Mouse (Mus musculus): ENCODE measurements around the gene T. TPM values are rescaled to one million over a fixed set of nuclear protein-coding genes. Genes with fewer than 3 reads are reported as not detected.
"Not testable (repeated sequence)": the region's sequence is repeated elsewhere in the genome, so short reads cannot be mapped to it uniquely, and the experiment has no call there.

Gene T
- polyA plus RNA-seq (2015; fragmentation: Nextera tagmentation; extraction: Ambion mirVana), result 0.09 and 0.14 TPM in 2 replicates

- no peak for DNase-seq (ENCODE audit: low spot score)
Measured at GRCm38 (mm10) chr17:8433978-8434960, at the start of gene T. T (plus strand) TSS chr17:8434423.

GRCm38 (mm10) chr17:8385441-8385840 is 48.8 kb upstream of the T start:
- no peak for DNase-seq (ENCODE audit: low spot score)

GRCm38 (mm10) chr17:8388463-8388862 is 45.8 kb upstream of the T start:
- DNase-seq (ENCODE audit: low spot score), result peak; percentile 50

- peak; percentile 74 for DNase-seq (ENCODE audit: low spot score)
Measured at GRCm38 (mm10) chr17:8388990-8389789, 45.0 kb upstream of the T start.

DNA sequence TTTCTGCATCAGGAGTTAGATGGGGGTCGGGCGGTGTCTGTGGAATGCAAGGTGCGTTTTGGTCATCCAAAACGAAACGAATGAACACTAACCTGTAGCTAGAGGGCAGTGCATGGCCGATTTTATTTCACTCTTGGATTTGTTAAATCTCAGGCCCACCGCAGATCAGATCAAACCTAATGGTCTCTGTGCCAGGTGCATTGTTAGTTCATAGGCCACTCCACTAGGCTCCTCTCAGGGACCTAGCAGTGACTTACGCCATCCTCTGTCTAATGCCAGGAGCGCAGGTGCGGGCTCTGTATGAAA is 44.5 kb upstream of the T start:
- no peak for DNase-seq (ENCODE audit: low spot score)

GRCm38 (mm10) chr17:8390487-8390886 is 43.7 kb upstream of the T start:
- DNase-seq (ENCODE audit: low spot score), result no peak

GRCm38 (mm10) chr17:8396371-8396770 is 37.9 kb upstream of the T start:
- DNase-seq (ENCODE audit: low spot score), result no peak

GRCm38 (mm10) chr17:8397946-8398345 is 36.3 kb upstream of the T start:
- no peak for DNase-seq (ENCODE audit: low spot score)

DNA sequence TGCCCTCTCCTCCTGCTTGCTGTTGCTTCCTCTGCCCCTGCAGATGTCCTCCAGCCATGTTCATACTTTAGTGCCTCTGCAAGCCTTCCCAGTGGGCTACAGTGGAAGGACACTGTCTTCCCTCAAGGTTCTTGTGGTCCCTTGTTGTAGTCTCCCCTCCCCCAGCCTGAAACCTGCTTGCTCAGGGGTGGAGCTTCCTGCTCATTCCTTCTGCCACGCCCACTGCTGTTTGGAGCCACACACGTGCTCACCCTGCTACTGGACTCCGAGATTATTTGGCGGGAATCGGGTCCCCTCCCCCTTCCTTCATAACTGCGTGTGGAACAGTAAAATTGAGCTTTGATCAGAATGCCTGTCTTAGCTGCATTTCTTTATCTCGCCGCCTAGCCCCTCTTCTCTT is 30.3 kb upstream of the T start:
- not testable (repeated sequence) for DNase-seq (ENCODE audit: low spot score)

DNA sequence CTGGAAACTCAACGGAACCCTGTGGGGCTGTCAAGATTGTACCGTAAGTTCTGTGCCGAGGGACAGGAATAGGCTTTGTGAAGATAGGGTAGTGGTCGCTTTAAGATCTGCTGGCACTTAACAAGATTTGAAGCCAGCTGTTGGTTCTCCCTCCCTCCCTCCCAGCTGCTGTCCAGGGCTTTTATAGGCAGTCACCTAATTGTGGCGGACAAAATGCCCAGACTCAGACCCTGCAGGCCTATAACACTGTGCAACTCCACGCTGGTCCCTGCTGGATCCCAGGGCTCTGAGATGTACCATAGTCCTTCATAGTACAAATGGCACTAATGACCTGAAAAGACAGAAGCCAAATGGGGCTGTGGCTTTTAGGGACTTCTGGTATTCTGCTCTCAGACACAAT is 27.9 kb upstream of the T start:
- no peak for DNase-seq (ENCODE audit: low spot score)

DNA sequence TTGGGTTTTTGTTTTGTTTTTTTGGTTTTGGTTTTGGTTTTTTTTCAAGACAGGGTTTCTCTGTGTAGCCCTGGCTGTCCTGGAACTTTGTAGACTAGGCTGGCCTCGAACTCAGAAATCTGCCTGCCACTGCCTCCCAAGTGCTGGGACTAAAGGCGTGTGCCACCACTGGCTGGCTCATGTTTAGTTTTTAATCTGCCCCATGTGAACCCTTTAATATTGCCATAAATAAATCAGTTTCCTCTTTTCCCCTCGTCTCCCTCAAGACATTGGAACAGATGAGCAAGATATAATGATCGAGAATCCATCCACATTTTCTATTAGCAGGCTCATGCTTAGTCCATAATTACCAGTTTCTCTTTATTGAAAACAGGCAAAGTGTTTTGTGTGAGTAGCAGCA is 26.2 kb upstream of the T start:
- not testable (repeated sequence) for DNase-seq (ENCODE audit: low spot score)

DNA sequence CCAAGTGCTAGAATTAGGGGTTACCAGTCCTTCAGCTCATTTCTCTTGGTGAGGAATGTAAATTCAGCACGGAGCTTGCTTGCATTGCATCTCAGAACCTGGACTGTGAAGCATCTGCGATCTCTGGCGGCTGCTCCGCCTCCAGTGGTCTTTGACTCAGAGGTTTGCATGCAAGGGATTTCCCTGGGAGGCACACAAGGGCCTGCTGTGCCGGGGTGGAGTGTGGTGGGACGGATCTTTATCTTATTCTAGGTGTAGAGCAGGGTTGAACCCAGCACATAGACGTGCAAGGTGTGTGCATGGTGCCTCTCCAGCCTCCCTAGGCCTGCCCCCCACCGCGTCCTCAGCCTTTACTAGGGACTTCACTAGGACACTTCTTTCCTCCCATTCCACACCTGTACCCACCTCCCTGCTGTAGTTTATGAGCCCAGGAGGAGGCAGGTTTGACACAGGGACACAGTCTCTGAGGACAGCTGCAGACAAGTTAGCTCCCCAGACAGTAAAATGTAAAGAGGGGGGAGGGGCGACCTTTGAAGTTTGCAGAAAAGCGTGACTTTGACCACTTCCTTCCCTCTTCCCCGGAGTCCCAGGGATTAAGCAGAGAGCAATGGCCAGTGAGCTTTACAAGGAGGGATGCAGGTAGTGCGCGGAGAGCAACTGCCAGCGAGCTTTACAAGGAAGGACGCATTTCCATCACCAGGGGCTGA is 25.5 kb upstream of the T start:
- peak; percentile 11 for DNase-seq (ENCODE audit: low spot score)

- DNase-seq (ENCODE audit: low spot score), result no peak
Measured at GRCm38 (mm10) chr17:8410330-8410729, 23.9 kb upstream of the T start.

DNA sequence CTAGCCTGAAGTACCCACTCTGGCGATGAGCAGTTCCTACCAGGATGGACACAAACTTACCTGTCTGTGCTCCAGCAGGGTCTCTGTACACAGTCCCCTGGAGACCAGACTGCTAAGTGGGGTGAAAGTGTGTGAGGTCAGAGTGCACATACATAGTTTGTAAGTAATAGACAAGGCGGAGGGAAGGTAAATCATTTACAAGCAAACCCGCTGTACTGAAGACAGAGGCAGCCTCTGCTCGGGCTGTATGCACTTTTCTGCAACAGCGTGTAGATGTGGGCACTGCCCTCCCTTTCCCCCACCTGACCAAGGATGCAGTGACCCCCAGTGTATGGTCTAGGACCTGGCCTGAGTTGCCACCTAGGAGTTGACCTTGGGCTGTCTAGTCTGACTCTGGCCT is 20.6 kb upstream of the T start:
- no peak for DNase-seq (ENCODE audit: low spot score)

GRCm38 (mm10) chr17:8415533-8415932 is 18.7 kb upstream of the T start:
- DNase-seq (ENCODE audit: low spot score), result no peak

- no peak for DNase-seq (ENCODE audit: low spot score)
Measured at GRCm38 (mm10) chr17:8416865-8417264, 17.4 kb upstream of the T start.

DNA sequence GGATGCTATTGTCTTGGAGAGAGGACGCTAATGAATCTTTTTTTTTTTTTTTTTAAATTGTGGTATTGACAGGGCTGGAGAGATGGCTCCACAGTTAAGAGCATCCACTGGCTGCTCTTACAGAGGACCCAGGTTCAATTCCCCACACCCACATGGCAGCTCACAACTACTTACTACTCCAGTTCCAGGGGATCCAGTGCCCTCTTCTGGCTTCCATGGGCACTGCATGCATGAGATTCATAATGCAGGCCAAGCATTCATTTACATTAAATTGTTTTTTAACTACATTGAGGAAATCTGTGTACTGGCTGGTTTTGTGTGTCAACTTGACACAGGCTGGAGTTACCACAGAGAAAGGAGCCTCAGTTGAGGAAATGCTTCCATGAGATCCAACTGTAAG is 13.5 kb upstream of the T start:
- peak; percentile 16 for DNase-seq (ENCODE audit: low spot score)

- no peak for DNase-seq (ENCODE audit: low spot score)
Measured at GRCm38 (mm10) chr17:8421517-8421916, 12.7 kb upstream of the T start.

DNA sequence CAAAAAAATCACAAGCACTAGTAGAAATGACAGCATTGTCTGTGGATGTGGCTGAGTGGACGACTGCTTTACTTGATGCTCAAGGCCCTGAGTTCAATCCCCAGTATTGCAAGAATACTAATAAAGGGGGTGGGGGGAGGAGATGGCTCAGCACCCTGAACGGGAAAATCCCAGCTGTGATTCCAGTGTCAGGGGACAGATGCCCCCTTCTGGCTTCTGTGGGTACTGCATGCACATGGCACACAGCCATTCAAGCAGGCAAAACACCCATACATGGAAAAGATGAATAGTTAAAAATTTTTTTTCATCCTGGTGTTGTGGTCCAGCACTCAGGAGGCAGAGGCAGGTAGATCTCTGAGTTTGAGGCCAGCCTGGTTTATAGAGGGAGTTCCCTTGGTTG is 10.9 kb upstream of the T start:
- DNase-seq (ENCODE audit: low spot score), result peak; percentile 16

DNA sequence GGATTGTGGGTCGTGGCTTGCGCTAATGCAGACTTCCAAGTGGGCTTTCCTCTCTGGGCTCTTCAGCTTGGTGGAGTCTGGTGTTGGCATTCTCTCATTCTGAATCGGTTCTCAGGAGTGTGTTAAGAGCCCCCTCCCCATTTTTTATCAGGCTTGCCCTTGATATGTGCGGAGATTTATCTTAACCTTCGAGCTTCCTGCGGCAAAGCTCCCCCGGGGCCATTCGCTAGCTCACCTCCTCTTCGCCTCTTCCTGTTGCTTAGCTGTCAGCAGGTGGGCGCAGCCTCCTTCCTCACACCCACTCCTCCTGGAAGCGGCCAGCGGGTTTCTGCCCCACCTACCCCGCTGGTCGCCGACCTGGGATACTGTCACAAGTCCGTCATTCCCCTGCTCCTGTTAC is 4.8 kb upstream of the T start:
- no peak for DNase-seq (ENCODE audit: low spot score)

- DNase-seq (ENCODE audit: low spot score), result no peak
Measured at GRCm38 (mm10) chr17:8429896-8430295, 4.3 kb upstream of the T start.
